Mouse (Mus musculus) forebrain, embryonic 14.5 days (tissue): ENCODE measurements at regions not wholly inside any gene's neighbourhood (a gene's known extent, or its start where the extent isn't known, plus 50 kb on each side); places are given as distances from the start of the nearest gene placed in this dataset.

Source experiments
- ATAC-seq: fragments of 200-750 bp; cut with Nextera tagmentation; 2 replicates; pipeline ENCODE4 v1.8.0; 2017; ENCODE audit warnings: mild to moderate bottlenecking, moderate library complexity
- DNase-seq: peaks from one replicate; pipeline ENCODE4 v3.0.0-alpha.2; 2015; ENCODE audit warnings: low spot score
- H3K27ac ChIP-seq: fragments of 300-500 bp; sonication (generic); 2 replicates; pipeline ENCODE4 v1.5.1; 2014; ENCODE audit warnings: low read depth, mild to moderate bottlenecking, control low read depth, low read length, moderate library complexity
- H3K27me3 ChIP-seq: fragments of 300-500 bp; sonication (generic); replicated peaks from 2 replicates; pipeline ENCODE4 v1.6.1; 2014; ENCODE audit warnings: low read length, control low read depth, mixed read lengths; ENCODE audit not compliant: control insufficient read depth, insufficient read depth
- H3K36me3 ChIP-seq: fragments of 300-500 bp; sonication (generic); 2 replicates; pipeline ENCODE4 v1.6.1; 2014; ENCODE audit warnings: low read length, control low read depth; ENCODE audit not compliant: control insufficient read depth, insufficient read depth
- H3K4me1 ChIP-seq: fragments of 300-500 bp; sonication (generic); 2 replicates; pipeline ENCODE4 v1.6.1; 2014; ENCODE audit warnings: antibody characterized with exemption, low read length, control low read depth; ENCODE audit not compliant: control insufficient read depth, insufficient read depth
- H3K4me2 ChIP-seq: fragments of 300-500 bp; sonication (generic); 2 replicates; pipeline ENCODE4 v1.6.1; 2014; ENCODE audit warnings: mild to moderate bottlenecking, control low read depth, low read length
- H3K4me3 ChIP-seq: fragments of 300-500 bp; sonication (generic); 2 replicates; pipeline ENCODE4 v1.5.1; 2014; ENCODE audit warnings: low read depth, low read length, control low read depth
- H3K9ac ChIP-seq: fragments of 300-500 bp; sonication (generic); 2 replicates; pipeline ENCODE4 v1.6.1; 2014; ENCODE audit warnings: mild to moderate bottlenecking, low read length, control low read depth, moderate library complexity
- H3K9me3 ChIP-seq: fragments of 300-500 bp; sonication (generic); replicated peaks from 2 replicates; pipeline ENCODE4 v1.6.1; 2016; ENCODE audit warnings: low read length, control low read depth, mixed read lengths; ENCODE audit not compliant: control insufficient read depth
- WGBS: fragments of 180-500 bp; shearing (Covaris S2); extraction: QIAGEN DNeasy Blood & Tissue Kit; methylation state at CpG from one replicate; pipeline ENCODE4 v1.1.7; 2014; 5-methylcytosine and 5-hydroxymethylcytosine counted together

DNA sequence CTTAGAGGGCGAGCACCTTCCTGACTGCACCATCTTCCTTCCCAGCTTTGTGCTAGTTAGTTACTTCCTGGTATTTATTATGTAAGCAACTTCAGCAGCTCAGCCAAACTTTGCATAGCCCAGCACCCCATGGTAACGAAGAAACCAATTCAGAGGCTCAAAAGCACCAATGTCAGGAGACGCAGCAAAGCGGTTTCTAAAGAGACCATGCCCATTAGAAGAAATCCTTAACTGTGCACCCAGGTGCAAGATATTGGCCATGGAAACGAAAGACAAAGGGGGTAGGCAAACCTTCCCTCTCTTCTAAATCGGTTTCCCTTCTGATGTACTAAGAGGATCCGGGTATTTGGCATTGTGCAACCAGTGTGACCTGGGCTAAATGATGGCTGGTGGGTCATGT, 343.8 kb downstream of the Sox9 start:
- WGBS: 30% methylated on average over 7 of the region's 7 CpGs
- no peak for ATAC-seq
- no peak for DNase-seq

DNA sequence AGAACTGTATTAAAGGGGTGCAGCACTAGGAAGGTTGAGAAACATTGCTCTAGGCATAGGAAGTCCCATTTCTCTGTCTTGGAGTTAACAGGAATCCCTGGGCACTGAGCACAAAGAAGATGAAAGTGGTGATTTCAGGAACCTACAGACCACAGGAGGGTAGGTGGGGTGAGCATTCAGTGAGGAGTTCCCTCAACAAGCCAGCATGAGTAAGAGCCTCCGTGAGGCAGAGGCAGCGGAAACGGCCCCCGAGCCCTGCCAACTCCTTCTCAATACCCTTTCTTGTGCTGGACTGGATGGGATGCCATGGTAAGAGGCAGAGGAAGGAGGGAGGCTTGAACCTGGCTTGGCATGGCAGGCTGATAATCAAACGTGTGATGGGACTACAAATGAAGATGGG, 347.2 kb downstream of the Sox9 start:
- H3K9me3 ChIP-seq: no peaks in the 10 kb centered on the region
- no peak overlapping the region for H3K9ac ChIP-seq
- H3K4me1 ChIP-seq: no peaks in the 10 kb centered on the region; the same call in none of the 2 replicates
- H3K27me3 ChIP-seq: no peaks in the 10 kb centered on the region
- WGBS: 88% methylated on average over 5 of the region's 5 CpGs
- H3K36me3 ChIP-seq: peaks cover 12% of the 10 kb centered on the region; the same call in 1 of the 2 replicates
- no peak for ATAC-seq
- no peak for DNase-seq
- H3K4me3 ChIP-seq: no peak overlapping the region
- no peak overlapping the region for H3K4me2 ChIP-seq
- no peak overlapping the region for H3K27ac ChIP-seq

More for the DNA sequence above, 343.8 kb downstream of the Sox9 start:
- no peak overlapping the region for H3K9ac ChIP-seq
- H3K9me3 ChIP-seq: no peaks in the 10 kb centered on the region
- no peak overlapping the region for H3K27ac ChIP-seq
- no peaks in the 10 kb centered on the region for H3K27me3 ChIP-seq
- no peak overlapping the region for H3K4me2 ChIP-seq
- peaks cover 17% of the 10 kb centered on the region for H3K4me1 ChIP-seq
- H3K36me3 ChIP-seq: peaks cover 12% of the 10 kb centered on the region; the same call in 1 of the 2 replicates
- H3K4me3 ChIP-seq: no peak overlapping the region

DNA sequence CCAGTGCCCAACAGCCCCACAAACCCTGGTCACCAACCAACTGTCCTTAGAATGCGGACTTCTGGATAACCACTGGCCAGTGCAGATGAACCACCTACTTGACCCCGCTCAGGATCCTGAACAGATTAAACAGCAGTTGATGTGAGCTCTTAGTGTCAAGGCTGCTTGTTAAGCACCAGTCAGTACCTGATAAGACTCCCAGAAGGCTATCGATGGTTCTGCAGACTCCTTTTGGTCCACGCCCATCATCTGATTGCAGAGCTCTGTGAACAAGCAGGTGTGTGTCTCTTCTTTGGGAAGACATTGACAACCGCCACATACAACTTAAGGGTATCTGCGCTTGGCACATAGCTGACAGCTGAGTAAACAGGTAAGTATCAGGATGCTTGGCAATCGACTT, 348.0 kb downstream of the Sox9 start:
- ATAC-seq (no peak), DNase-seq (no peak)
- 95% methylated on average over 7 of the region's 7 CpGs for whole genome bisulfite sequencing
- no peaks in the 10 kb centered on the region; the same call in none of the 2 replicates for H3K4me1 ChIP-seq
- no peak overlapping the region for H3K9ac ChIP-seq
- no peak overlapping the region for H3K4me2 ChIP-seq
- peaks cover 12% of the 10 kb centered on the region; the same call in 1 of the 2 replicates for H3K36me3 ChIP-seq
- no peaks in the 10 kb centered on the region for H3K9me3 ChIP-seq
- no peak overlapping the region for H3K4me3 ChIP-seq
- H3K27ac ChIP-seq: no peak overlapping the region
- H3K27me3 ChIP-seq: no peaks in the 10 kb centered on the region

DNA sequence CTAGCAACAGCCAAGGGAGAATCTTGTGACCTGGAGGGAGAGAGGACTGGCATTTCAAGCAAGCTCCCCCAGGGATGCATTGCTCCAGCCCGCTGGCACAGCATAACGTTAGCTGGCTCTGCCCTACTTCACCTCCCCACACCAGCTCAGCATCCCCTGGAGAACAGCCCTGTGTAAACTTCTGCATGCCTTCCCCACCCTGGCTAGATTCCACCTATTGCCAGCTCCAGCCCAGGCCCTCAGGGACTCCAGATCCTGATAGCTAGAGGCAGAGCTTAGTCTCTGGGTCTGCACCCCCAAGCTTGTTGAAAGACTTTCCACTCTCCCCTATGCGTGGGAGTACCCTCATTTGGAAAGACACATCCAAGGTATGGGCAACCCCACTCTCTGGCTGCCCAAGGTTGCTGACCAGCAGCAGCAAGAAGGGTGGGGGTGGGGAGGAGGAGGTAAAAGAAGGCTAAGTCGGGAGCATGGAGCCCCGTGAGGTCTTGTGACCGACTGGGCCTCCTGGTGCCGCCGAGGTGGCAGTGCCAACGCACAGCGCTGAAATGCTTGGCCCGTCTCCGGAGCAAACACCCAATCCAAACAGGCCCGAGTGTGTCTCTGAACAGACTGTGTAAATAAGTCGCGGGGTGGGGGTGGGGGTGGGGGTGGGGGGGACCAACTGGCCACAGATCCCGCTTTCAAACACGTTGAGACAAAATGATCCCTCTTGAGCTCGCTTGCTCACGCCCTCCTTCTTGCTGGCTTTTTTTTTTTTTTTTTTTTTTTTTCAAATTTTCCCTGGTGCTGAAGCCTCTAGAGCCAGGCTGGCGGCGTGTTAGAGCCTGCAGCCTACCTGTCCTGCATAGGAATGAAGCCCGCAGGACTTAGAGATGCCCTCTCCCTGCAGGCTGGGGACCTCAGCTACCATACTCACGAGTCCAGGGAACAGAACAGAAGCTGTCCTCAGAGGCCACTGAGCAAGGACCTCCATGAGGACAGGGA, 350.3 kb downstream of the Sox9 start:
- Histone ChIP-seq H3K4me2 (no peak overlapping the region), H3K4me3 (no peak overlapping the region), H3K9ac (no peak overlapping the region), H3K27ac (no peak overlapping the region), H3K4me1 (no peaks in the 10 kb centered on the region), H3K27me3 (no peaks in the 10 kb centered on the region), H3K36me3 (peaks cover 12% of the 10 kb centered on the region; the same call in 1 of the 2 replicates), H3K9me3 (no peaks in the 10 kb centered on the region)
- DNase-seq (no peak), ATAC-seq (0 out of 2 replicates have a peak, but pooled peaks have one; percentile 29)
- WGBS: 79% methylated on average over 23 of the region's 23 CpGs

DNA sequence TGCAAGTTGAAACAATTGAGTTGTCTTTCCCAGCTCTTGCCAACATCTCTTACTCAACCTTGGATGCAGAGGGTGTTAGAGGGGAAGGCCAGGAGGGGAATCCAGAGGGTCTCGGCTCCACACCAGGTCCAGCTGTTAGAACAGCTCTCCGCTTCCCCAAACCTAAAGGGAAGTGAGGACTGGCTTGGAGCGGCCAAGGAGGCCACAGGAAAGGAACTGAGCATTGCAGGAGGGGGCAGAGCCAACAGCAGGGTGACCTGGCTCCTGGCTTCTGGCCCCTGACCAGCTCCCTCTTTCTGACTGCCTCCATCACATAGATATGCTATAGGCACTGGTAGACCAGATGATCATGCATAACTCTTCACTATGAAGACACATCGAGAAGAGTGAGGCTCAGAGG, 351.4 kb downstream of the Sox9 start:
- H3K4me3 ChIP-seq: no peak overlapping the region
- 93% methylated on average over 4 of the region's 4 CpGs for WGBS
- peaks cover 7% of the 10 kb centered on the region; the same call in 1 of the 2 replicates for H3K36me3 ChIP-seq
- H3K4me2 ChIP-seq: no peak overlapping the region
- no peaks in the 10 kb centered on the region for H3K4me1 ChIP-seq
- H3K27me3 ChIP-seq: no peaks in the 10 kb centered on the region
- H3K9me3 ChIP-seq: no peaks in the 10 kb centered on the region
- DNase-seq (no peak), ATAC-seq (no peak)
- H3K27ac ChIP-seq: no peak overlapping the region
- no peak overlapping the region for H3K9ac ChIP-seq

DNA sequence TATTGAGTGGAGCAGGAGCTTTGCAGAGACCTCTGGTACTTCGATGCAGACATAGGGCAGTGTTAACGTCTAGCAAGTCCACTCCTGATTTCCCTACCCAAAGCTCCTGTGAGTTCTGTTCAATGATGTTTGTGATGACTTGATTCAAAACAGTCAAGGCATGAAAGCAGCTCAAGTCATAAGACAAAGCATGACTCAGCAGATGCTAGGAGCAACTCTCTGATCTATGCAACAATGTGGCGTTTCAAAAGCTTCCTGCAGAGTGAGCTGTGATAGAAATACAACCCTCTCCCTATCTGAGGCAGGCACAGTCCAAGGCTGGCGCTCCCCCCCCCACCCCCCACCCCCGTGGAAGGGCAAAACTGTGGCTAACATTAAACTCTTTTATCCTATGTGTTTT, 353.2 kb downstream of the Sox9 start:
- ATAC-seq (no peak), DNase-seq (peak; percentile 49)
- WGBS: 33% methylated on average over 5 of the region's 5 CpGs

DNA sequence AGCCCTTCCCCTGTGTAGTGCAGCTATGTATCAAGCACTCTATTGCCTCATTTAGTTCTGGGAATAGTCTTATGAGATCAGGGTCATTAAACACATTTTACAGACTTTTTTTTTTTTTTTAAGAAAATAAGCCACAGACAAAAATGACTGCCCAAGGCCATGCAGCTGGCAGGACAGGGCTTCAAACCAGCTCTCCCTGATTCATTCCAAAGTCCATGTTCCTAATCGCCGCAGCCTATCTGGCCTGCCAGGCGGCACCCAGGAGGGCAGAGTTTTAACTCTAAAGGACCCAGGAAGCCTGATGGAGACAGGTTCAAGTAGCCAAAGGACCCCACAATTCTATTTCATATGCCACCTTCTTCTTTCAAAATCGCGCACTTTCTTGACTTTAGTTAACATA, 356.4 kb downstream of the Sox9 start:
- Histone ChIP-seq H3K4me1 (peaks cover 15% of the 10 kb centered on the region), H3K9ac (no peak overlapping the region), H3K27ac (no peak overlapping the region), H3K9me3 (no peaks in the 10 kb centered on the region), H3K4me3 (no peak overlapping the region), H3K27me3 (no peaks in the 10 kb centered on the region), H3K4me2 (no peak overlapping the region), H3K36me3 (no peaks in the 10 kb centered on the region)
- DNase-seq: no peak
- 66% methylated on average over 5 of the region's 5 CpGs for WGBS
- no peak for ATAC-seq

More for the DNA sequence above, 353.2 kb downstream of the Sox9 start:
- no peak overlapping the region for H3K9ac ChIP-seq
- H3K4me3 ChIP-seq: no peak overlapping the region
- no peak overlapping the region for H3K4me2 ChIP-seq
- no peaks in the 10 kb centered on the region for H3K27me3 ChIP-seq
- H3K9me3 ChIP-seq: no peaks in the 10 kb centered on the region
- no peak overlapping the region for H3K27ac ChIP-seq
- 0 out of 2 replicates have a peak, but pooled peaks cover 4% of the 10 kb centered on the region for H3K4me1 ChIP-seq
- no peaks in the 10 kb centered on the region; the same call in 1 of the 2 replicates for H3K36me3 ChIP-seq

DNA sequence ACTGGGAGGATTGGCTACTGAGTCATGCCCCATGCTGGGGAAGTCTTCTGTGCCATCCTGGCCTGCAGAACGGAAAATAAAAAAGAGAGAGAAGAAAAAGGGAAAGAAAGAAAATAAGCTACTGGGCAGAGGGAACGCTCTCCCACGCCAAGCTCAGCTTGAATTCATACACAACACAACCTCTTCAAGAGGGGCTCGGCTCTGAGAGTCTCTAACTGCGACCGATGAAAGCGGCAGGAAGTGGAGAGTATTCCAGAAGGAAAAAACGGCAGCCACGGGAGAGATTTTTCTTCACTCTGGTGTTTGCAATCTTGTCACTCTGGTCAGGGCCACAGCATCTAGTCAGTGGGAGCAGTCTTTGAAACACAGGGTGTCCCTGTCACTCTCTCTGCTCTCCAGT, 358.6 kb downstream of the Sox9 start:
- Histone ChIP-seq H3K36me3 (no peaks in the 10 kb centered on the region), H3K4me2 (no peak overlapping the region), H3K9me3 (no peaks in the 10 kb centered on the region), H3K4me3 (no peak overlapping the region), H3K4me1 (peaks cover 30% of the 10 kb centered on the region), H3K27me3 (no peaks in the 10 kb centered on the region), H3K9ac (no peak overlapping the region), H3K27ac (no peak overlapping the region)
- 68% methylated on average over 9 of the region's 9 CpGs for WGBS
- DNase-seq: no peak
- ATAC-seq: no peak

DNA sequence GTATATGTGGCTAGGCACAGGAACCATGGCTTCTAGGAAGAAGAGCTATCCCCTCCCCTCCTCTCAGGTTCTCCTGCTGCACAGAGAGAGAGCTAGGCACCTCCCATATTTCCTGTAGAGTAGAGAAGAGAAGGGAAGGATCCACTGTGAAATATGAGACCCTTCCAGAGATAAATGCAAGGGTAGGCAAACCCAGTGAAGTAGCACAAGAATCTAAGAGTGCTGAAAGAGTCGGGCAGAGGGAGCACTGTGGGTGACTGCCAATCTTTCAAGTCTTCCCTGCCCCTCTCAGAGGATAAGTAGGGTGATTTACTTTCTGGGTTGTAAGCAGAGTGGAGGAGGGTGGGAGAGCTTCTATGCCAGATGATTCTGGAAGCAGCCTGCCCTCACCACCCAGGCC, 360.8 kb downstream of the Sox9 start:
- H3K36me3 ChIP-seq: no peaks in the 10 kb centered on the region
- peak overlapping the region; percentile 74; the same call in 1 of the 2 replicates for H3K27ac ChIP-seq
- H3K4me3 ChIP-seq: no peak overlapping the region
- no peak overlapping the region for H3K4me2 ChIP-seq
- no peaks in the 10 kb centered on the region for H3K9me3 ChIP-seq
- DNase-seq (no peak), ATAC-seq (no peak)
- H3K27me3 ChIP-seq: no peaks in the 10 kb centered on the region
- H3K9ac ChIP-seq: no peak overlapping the region
- H3K4me1 ChIP-seq: peaks cover 31% of the 10 kb centered on the region
- WGBS: 76% methylated on average over 1 of the region's 1 CpGs
